ENCODE assay signal across 17 mouse cellular contexts in genomic region chr9:70878823-70879222, GRCm38 (mm10).
DNase-seq lines count a peak whose midpoint lies in the region; ATAC-seq lines count a peak whose summit lies in the region.
"Had no signal": no experiment of that assay in that cellular context is flagged by ENCODE, and none has a peak within 500 bp of the region (broad histone marks: within the 10 kb centered on the region; RNA-seq: fewer than 3 reads in every experiment).

No protein-coding gene starts in this region.

- H3K9me3 ChIP-seq in forebrain, embryonic 11.5 days (ENCODE audit: control insufficient read depth, low read length), result no peaks in the 10 kb centered on the region
- H3K9me3 ChIP-seq: embryonic facial prominence, embryonic 13.5 days; forebrain, embryonic 10.5 days; heart, embryonic 13.5 days; hindbrain, embryonic 10.5 days; limb, embryonic 12.5 days; lung, embryonic 15.5 days; midbrain, embryonic 15.5 days had no signal

- H3K4me2 ChIP-seq in forebrain, embryonic 11.5 days (ENCODE audit: low read depth, low read length, severe bottlenecking), result no peak overlapping the region
- H3K4me2 ChIP-seq: embryonic facial prominence, embryonic 13.5 days; heart, embryonic 13.5 days; limb, embryonic 12.5 days; lung, embryonic 15.5 days; midbrain, embryonic 15.5 days had no signal

- no peaks in the 10 kb centered on the region for H3K36me3 ChIP-seq in forebrain, embryonic 11.5 days (ENCODE audit: control insufficient read depth, insufficient read depth, low read length)
- H3K36me3 ChIP-seq: embryonic facial prominence, embryonic 13.5 days; forebrain, embryonic 10.5 days; heart, embryonic 13.5 days; hindbrain, embryonic 10.5 days; limb, embryonic 12.5 days; lung, embryonic 15.5 days; midbrain, embryonic 15.5 days had no signal

- no peaks in the 10 kb centered on the region for H3K27me3 ChIP-seq in forebrain, embryonic 11.5 days (ENCODE audit: control insufficient read depth, insufficient read depth, low read length)
- H3K27me3 ChIP-seq: embryonic facial prominence, embryonic 13.5 days; heart, embryonic 13.5 days; limb, embryonic 12.5 days; lung, embryonic 15.5 days; midbrain, embryonic 15.5 days had no signal

- DNase-seq in cerebellum, adult 9-11 months, result peak; percentile 41
- DNase-seq in cerebellum, postnatal 36 days, result no peak
- peak; percentile 73 for DNase-seq in layer of hippocampus, adult 9-11 months
- DNase-seq in layer of hippocampus, adult 8-10 months (ENCODE audit: low spot score in 2 of 2), result no peak
- peak; percentile 23 for DNase-seq in thymus, postnatal 0 days (ENCODE audit: low spot score)
- DNase-seq in thymus, adult 18-20 months, result no peak
- DNase-seq in gastrocnemius, adult 18-20 months (ENCODE audit: low spot score), result no peak
- no peak for DNase-seq in forebrain, embryonic 11.5 days (ENCODE audit: low spot score)
- DNase-seq: kidney, postnatal 10 days had no signal

- no peak overlapping the region for H3K4me3 ChIP-seq in forebrain, embryonic 11.5 days (ENCODE audit: low read depth, low read length)
- H3K4me3 ChIP-seq: embryonic facial prominence, embryonic 13.5 days; forebrain, embryonic 10.5 days; heart, embryonic 13.5 days; hindbrain, embryonic 10.5 days; limb, embryonic 12.5 days; lung, embryonic 15.5 days; midbrain, embryonic 15.5 days had no signal

- H3K9ac ChIP-seq in forebrain, embryonic 11.5 days (ENCODE audit: low read length), result no peak overlapping the region
- H3K9ac ChIP-seq: embryonic facial prominence, embryonic 13.5 days; heart, embryonic 13.5 days; limb, embryonic 12.5 days; lung, embryonic 15.5 days; midbrain, embryonic 15.5 days had no signal

- no peak overlapping the region for H3K27ac ChIP-seq in forebrain, embryonic 11.5 days (ENCODE audit: low read depth, low read length)
- H3K27ac ChIP-seq: embryonic facial prominence, embryonic 13.5 days; forebrain, embryonic 10.5 days; heart, embryonic 13.5 days; hindbrain, embryonic 10.5 days; limb, embryonic 12.5 days; lung, embryonic 15.5 days; midbrain, embryonic 15.5 days had no signal

- ATAC-seq in forebrain, embryonic 11.5 days (replicated peaks; ENCODE audit: low FRiP score), result no peak
- ATAC-seq: inflammation-experienced regulatory T-cells, adult 6 months; midbrain, embryonic 15.5 days had no signal

- no peaks in the 10 kb centered on the region for H3K4me1 ChIP-seq in forebrain, embryonic 11.5 days (replicated peaks; ENCODE audit: control insufficient read depth, insufficient read depth, low read length)
- H3K4me1 ChIP-seq: limb, embryonic 12.5 days; midbrain, embryonic 15.5 days had no signal

Comparison
In these comparisons a context has a peak if more than half of its experiments do, and no peak if none do; other contexts are left out.
1. DNase-seq: peak in cerebellum, adult 9-11 months (single experiment), layer of hippocampus, adult 9-11 months (single experiment) and thymus, postnatal 0 days (single experiment); none in cerebellum, postnatal 36 days (0 of 2), layer of hippocampus, adult 8-10 months (0 of 2), thymus, adult 18-20 months (0 of 2), gastrocnemius, adult 18-20 months (single experiment) and forebrain, embryonic 11.5 days (single experiment).